Mouse (Mus musculus) erythroblast, embryonic 14.5 days (primary cell): ENCODE results near the gene Gnpat.

Experiments used
- GATA1 ChIP-seq: IDR thresholded peaks from 2 replicates; pipeline ENCODE4 v1.6.1; 2012; ENCODE audit warnings: low read length, inconsistent platforms, mixed read lengths
- TAL1 ChIP-seq: IDR thresholded peaks from 3 replicates; pipeline ENCODE4 v1.6.1; 2012; ENCODE audit warnings: low read length, inconsistent platforms, mixed read lengths

- TF ChIP-seq TAL1 (no peak), GATA1 (no peak)
Measured at GRCm38 (mm10) chr8:124845573-124845972, 17.3 kb upstream of the Gnpat start.
